Mouse (Mus musculus): ENCODE results near the gene Rapgef1.

DNA sequence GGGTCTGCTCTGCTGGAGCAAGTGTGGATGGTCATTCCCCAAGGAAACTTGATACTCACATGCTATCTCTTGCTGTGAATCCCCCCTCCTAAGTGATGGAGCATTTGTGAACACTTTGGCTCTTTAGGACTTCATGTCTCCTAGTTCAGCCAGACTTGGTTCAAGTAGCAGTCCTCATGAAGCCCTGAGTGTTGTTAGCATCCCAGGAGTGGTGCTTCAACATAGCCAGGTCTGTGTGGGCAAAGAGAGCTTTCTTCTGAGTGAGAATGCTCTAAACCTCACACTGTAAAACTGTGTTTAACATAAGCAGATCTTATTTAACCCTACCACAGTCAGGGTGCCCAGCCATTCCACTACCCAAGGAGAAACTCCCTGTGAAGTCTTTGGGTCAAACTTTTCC lies 11.5 kb downstream of the Rapgef1 start:
- TF ChIP-seq GATA1 (IDR thresholded peaks at IDR 0.05; ENCODE audit: low read length) = no peak
- no peak for TF ChIP-seq TAL1 (IDR thresholded peaks at IDR 0.05; ENCODE audit: low read length)
